Mouse (Mus musculus): Measurements from ENCODE around the gene Cntfr. TPM values are rescaled to one million over a fixed set of nuclear protein-coding genes. Genes with fewer than 3 reads are reported as not detected.

Gene Cntfr
- polyA plus RNA-seq, 2 experiments: 0.17 to 0.75 TPM

DNA sequence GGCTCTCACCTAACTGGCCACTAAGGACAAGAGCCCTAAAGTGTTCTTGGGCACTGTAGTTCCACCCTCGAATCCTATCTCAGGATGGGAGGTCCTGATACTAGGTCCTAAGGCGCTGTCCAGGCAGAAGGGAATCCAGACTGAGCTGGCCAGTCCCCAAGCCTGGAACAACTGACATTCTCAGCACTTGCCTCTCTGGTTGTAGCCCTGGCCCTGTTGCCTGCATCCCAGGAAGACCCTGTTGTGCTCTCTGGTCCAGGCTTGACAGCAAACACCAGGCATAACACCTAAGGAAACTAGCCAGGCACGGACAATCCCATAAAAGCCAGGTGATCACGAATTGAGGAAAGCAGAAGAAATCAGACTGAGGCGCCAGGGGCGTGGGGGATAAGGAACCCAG, 14.1 kb downstream of the Cntfr start:
- DNase-seq (ENCODE audit: low read depth in 3 of 3, low spot score in 3 of 3) (no peak), ATAC-seq (ENCODE audit: insufficient read depth) (no peak)
- Histone ChIP-seq H3K27me3 (ENCODE audit: control insufficient read depth, insufficient read depth, low read length) (peaks cover 13% of the 10 kb centered on the region), H3K36me3 (replicated peaks; ENCODE audit: control insufficient read depth, insufficient read depth, low read depth) (no peaks in the 10 kb centered on the region), H3K4me1 (replicated peaks; ENCODE audit: control insufficient read depth in 2 of 2, insufficient read depth in 2 of 2, low read length in 1 of 2) (no peaks in the 10 kb centered on the region), H3K9me3 (ENCODE audit: control insufficient read depth, low read length) (no peaks in the 10 kb centered on the region), H3K4me2 (ENCODE audit: low read depth) (no peak overlapping the region), H3K27ac (no peak overlapping the region), H3K9ac (replicated peaks) (no peak overlapping the region), H3K4me3 (ENCODE audit: insufficient read depth in 1 of 2, low read depth in 2 of 2, low read length in 2 of 2) (no peak overlapping the region)
- 13% methylated on average over 6 of the region's 6 CpGs for WGBS (ENCODE audit: insufficient replicate concordance)
- TF ChIP-seq CTCF (IDR thresholded peaks at IDR 0.05; ENCODE audit: low read depth) (no peak), EP300 (IDR thresholded peaks at IDR 0.05; ENCODE audit: low read depth) (no peak)

DNA sequence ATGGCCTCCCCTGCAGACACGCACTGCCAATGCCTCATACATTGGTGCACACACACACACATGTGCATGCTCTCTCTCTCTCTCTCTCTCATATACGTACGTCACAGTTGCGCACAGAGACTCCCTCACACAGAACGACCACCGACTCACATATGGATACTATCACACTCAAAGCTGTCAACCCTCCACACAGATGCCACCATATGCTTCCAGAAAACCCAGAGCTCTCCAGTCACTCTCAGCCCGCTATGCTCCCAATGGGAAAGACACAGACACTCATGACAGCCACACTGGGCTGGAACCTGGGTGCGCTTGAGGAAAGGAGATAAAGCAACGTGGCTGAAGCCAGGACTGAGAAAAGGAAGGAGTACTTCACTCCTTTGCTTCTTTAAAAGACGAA, 14.9 kb downstream of the Cntfr start:
- Histone ChIP-seq H3K4me1 (replicated peaks; ENCODE audit: control insufficient read depth in 2 of 2, insufficient read depth in 2 of 2, low read length in 1 of 2) (no peaks in the 10 kb centered on the region), H3K27me3 (ENCODE audit: control insufficient read depth, insufficient read depth, low read length) (peaks cover 13% of the 10 kb centered on the region), H3K4me2 (ENCODE audit: low read depth) (no peak overlapping the region), H3K36me3 (replicated peaks; ENCODE audit: control insufficient read depth, insufficient read depth, low read depth) (no peaks in the 10 kb centered on the region), H3K9me3 (ENCODE audit: control insufficient read depth, low read length) (no peaks in the 10 kb centered on the region), H3K9ac (replicated peaks) (no peak overlapping the region), H3K27ac (no peak overlapping the region), H3K4me3 (ENCODE audit: insufficient read depth in 1 of 2, low read depth in 2 of 2, low read length in 2 of 2) (no peak overlapping the region)
- TF ChIP-seq CTCF (IDR thresholded peaks at IDR 0.05; ENCODE audit: low read depth): no peak
- no peak for TF ChIP-seq EP300 (IDR thresholded peaks at IDR 0.05; ENCODE audit: low read depth)
- DNase-seq (ENCODE audit: low read depth in 3 of 3, low spot score in 3 of 3): no peak
- ATAC-seq (ENCODE audit: insufficient read depth): no peak
- WGBS (ENCODE audit: insufficient replicate concordance): 66% methylated on average over 10 of the region's 10 CpGs

DNA sequence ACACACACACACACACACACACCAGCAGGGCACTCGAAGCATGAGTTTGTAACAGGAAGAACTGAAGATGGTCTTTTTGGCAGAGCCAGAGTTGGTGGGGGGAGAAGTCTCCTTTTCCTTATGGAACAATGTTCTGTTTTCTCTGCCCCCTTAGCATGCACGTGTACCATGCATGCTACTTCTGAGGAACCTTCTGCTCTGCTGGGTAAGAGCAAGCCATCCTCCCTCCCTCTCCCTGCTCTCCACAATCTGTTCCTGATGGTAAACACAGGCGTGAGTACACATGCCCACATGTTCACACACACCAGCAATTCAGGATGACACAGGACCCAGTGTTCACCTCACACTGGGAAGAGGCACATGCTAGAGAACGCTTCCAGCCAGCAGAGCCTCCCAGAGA, 15.7 kb downstream of the Cntfr start:
- Histone ChIP-seq H3K9me3 (ENCODE audit: control insufficient read depth, low read length) (no peaks in the 10 kb centered on the region), H3K27ac (no peak overlapping the region), H3K27me3 (ENCODE audit: control insufficient read depth, insufficient read depth, low read length) (peaks cover 13% of the 10 kb centered on the region), H3K36me3 (replicated peaks; ENCODE audit: control insufficient read depth, insufficient read depth, low read depth) (no peaks in the 10 kb centered on the region), H3K4me3 (ENCODE audit: insufficient read depth in 1 of 2, low read depth in 2 of 2, low read length in 2 of 2) (no peak overlapping the region), H3K4me1 (replicated peaks; ENCODE audit: control insufficient read depth in 2 of 2, insufficient read depth in 2 of 2, low read length in 1 of 2) (no peaks in the 10 kb centered on the region), H3K4me2 (ENCODE audit: low read depth) (no peak overlapping the region), H3K9ac (replicated peaks) (no peak overlapping the region)
- DNase-seq (ENCODE audit: low read depth in 3 of 3, low spot score in 3 of 3): no peak
- 47% methylated on average over 4 of the region's 4 CpGs for WGBS (ENCODE audit: insufficient replicate concordance)
- TF ChIP-seq EP300 (IDR thresholded peaks at IDR 0.05; ENCODE audit: low read depth) (no peak), CTCF (IDR thresholded peaks at IDR 0.05; ENCODE audit: low read depth) (no peak)
- ATAC-seq (ENCODE audit: insufficient read depth): no peak

DNA sequence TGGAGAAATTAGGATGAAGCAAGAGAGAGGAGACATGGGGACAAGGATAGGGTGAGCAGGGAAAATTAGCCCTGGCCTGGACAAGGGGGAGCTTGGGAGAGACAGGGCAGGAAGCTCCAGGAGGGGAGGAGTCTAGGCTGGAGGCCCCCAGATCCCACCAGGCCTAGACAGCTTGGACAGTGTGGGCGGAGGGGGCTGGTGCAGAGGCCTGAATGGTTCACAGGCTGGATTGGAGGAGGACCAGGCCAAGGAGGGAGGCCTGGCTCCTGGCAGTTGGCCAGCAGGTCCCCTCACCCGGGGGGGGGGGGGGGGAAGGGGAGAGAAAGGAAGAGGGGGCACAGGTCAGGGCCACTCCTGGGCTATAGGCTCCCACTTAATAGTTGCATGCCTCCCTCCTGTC, 17.6 kb downstream of the Cntfr start:
- DNase-seq (ENCODE audit: low read depth in 3 of 3, low spot score in 3 of 3) (no peak), ATAC-seq (ENCODE audit: insufficient read depth) (no peak)
- Histone ChIP-seq H3K36me3 (replicated peaks; ENCODE audit: control insufficient read depth, insufficient read depth, low read depth) (no peaks in the 10 kb centered on the region), H3K27me3 (ENCODE audit: control insufficient read depth, insufficient read depth, low read length) (peaks cover 11% of the 10 kb centered on the region), H3K4me2 (ENCODE audit: low read depth) (no peak overlapping the region), H3K9ac (replicated peaks) (no peak overlapping the region), H3K4me3 (ENCODE audit: insufficient read depth in 1 of 2, low read depth in 2 of 2, low read length in 2 of 2) (no peak overlapping the region), H3K4me1 (replicated peaks; ENCODE audit: control insufficient read depth in 2 of 2, insufficient read depth in 2 of 2, low read length in 1 of 2) (no peaks in the 10 kb centered on the region), H3K9me3 (ENCODE audit: control insufficient read depth, low read length) (no peaks in the 10 kb centered on the region), H3K27ac (no peak overlapping the region)
- 25% methylated on average over 2 of the region's 2 CpGs for WGBS (ENCODE audit: insufficient replicate concordance)
- TF ChIP-seq EP300 (IDR thresholded peaks at IDR 0.05; ENCODE audit: low read depth): no peak
- no peak for TF ChIP-seq CTCF (IDR thresholded peaks at IDR 0.05; ENCODE audit: low read depth)

DNA sequence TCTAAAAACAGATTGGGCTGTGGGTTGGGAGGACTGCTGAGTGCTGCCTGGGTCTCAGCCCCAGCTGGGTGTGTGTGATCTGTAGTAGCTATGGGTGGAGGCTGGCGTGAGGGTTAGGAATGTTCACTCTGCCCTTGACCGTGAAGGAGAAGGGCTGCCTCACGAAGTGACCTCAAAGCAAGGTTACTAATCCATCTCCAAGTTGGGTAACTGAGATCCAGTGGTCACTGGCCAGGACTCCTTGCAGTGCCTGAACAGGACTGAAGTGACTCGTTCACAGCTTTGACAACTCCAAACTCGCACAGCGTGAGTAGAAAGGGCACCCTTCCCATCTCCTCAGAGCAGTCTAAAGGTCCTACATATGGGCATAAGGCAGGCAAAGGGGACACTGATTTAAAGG, 18.0 kb downstream of the Cntfr start:
- H3K36me3 ChIP-seq (replicated peaks; ENCODE audit: control insufficient read depth, insufficient read depth, low read depth): no peaks in the 10 kb centered on the region
- DNase-seq (ENCODE audit: low read depth in 3 of 3, low spot score in 3 of 3) (no peak), ATAC-seq (ENCODE audit: insufficient read depth) (no peak)
- no peaks in the 10 kb centered on the region for H3K4me1 ChIP-seq (replicated peaks; ENCODE audit: control insufficient read depth in 2 of 2, insufficient read depth in 2 of 2, low read length in 1 of 2)
- H3K27me3 ChIP-seq (ENCODE audit: control insufficient read depth, insufficient read depth, low read length): peaks cover 11% of the 10 kb centered on the region
- WGBS (ENCODE audit: insufficient replicate concordance): 50% methylated on average over 6 of the region's 6 CpGs
- TF ChIP-seq CTCF (IDR thresholded peaks at IDR 0.05; ENCODE audit: low read depth) (no peak), EP300 (IDR thresholded peaks at IDR 0.05; ENCODE audit: low read depth) (no peak)
- no peak overlapping the region for H3K9ac ChIP-seq (replicated peaks)
- H3K27ac ChIP-seq: no peak overlapping the region
- H3K4me3 ChIP-seq (ENCODE audit: insufficient read depth in 1 of 2, low read depth in 2 of 2, low read length in 2 of 2): no peak overlapping the region
- H3K9me3 ChIP-seq (ENCODE audit: control insufficient read depth, low read length): no peaks in the 10 kb centered on the region
- H3K4me2 ChIP-seq (ENCODE audit: low read depth): no peak overlapping the region
